Mouse (Mus musculus): Measurements from ENCODE around the gene Reep6.

DNA sequence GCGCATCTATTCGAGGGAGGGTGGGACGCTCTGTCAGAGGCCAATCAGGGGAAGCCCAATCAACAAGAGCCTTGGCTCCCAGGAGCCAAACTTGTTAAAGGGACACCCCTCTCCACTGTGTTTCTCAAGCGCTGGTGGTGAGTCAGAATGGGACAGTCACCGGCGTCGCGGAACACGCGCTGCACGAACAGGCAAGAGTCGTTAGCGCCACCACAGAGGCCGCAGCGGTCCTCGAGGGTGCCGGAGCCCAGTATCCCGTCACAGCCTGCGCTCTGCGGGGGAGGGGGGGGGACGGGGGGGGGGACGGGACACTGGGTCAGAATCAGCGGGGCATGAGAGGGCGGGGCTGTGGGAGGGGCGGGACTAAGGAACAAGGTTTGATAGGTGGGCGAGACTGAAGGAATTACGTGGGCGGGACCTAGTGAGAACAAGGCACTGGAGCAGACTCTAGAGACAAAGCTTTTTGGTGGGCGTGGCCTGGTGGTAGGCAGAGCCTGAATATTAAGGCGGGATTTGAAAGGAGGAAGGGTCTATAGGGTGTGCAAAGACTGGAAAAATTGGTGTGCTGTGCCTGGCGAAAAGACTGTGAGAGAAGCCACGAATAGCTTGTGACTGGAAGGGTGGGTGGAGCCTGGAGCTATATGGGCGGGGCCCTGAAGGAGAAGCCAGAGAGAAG, 13.1 kb downstream of the Reep6 start:
- TF ChIP-seq POLR2A (IDR thresholded peaks at IDR 0.05; ENCODE audit: borderline replicate concordance, insufficient read depth, low read length) (no peak), CTCF (IDR thresholded peaks at IDR 0.05; ENCODE audit: borderline replicate concordance, insufficient read depth, low read depth, low read length) (no peak)

Data from cerebellum, adult 2 months (tissue).